Mouse (Mus musculus) bone marrow, adult 2 months (tissue): Measurements from ENCODE around the gene Gapt.
"Not testable (repeated sequence)": the region's sequence is repeated elsewhere in the genome, so short reads cannot be mapped to it uniquely, and the experiment has no call there.

Experiments used
- CTCF ChIP-seq: fragments of 200-500 bp; IDR thresholded peaks from 2 replicates; pipeline ENCODE4 v1.5.1; 2011; ENCODE audit warnings: low read length, control low read depth; ENCODE audit not compliant: control insufficient read depth, insufficient read depth
- POLR2A ChIP-seq: fragments of 200-500 bp; IDR thresholded peaks from 2 replicates; pipeline ENCODE4 v1.6.1; 2011; ENCODE audit warnings: low read depth, mild to moderate bottlenecking, control low read depth, low read length, borderline replicate concordance; ENCODE audit not compliant: control insufficient read depth

GRCm38 (mm10) chr13:110368556-110369040 is 11.6 kb upstream of the Gapt start:
- TF ChIP-seq CTCF, result peak; percentile 95
- not testable (repeated sequence) for TF ChIP-seq POLR2A
